Mouse (Mus musculus) hindbrain, embryonic 12.5 days (tissue): ENCODE results near the gene Flt1. TPM values are rescaled to one million over a fixed set of nuclear protein-coding genes. Genes with fewer than 3 reads are reported as not detected.

Source experiments
- ATAC-seq: fragments of 200-750 bp; cut with Nextera tagmentation; 2 replicates; pipeline ENCODE4 v1.8.0; 2017; ENCODE audit warnings: moderate TSS enrichment; ENCODE audit not compliant: low FRiP score
- H3K27ac ChIP-seq: fragments of 300-500 bp; sonication (generic); 2 replicates; pipeline ENCODE4 v1.5.1; 2016; ENCODE audit warnings: mild to moderate bottlenecking
- H3K27me3 ChIP-seq: fragments of 300-500 bp; sonication (generic); 2 replicates; pipeline ENCODE4 v1.6.1; 2016; ENCODE audit warnings: mild to moderate bottlenecking
- H3K36me3 ChIP-seq: fragments of 300-500 bp; sonication (generic); 2 replicates; pipeline ENCODE4 v1.6.1; 2016; ENCODE audit warnings: mild to moderate bottlenecking
- H3K4me1 ChIP-seq: fragments of 300-500 bp; sonication (generic); 2 replicates; pipeline ENCODE4 v1.6.1; 2016
- H3K4me2 ChIP-seq: fragments of 300-500 bp; sonication (generic); replicated peaks from 2 replicates; pipeline ENCODE4 v1.6.1; 2016; ENCODE audit warnings: mild to moderate bottlenecking
- H3K4me3 ChIP-seq: fragments of 300-500 bp; sonication (generic); 2 replicates; pipeline ENCODE4 v1.5.1; 2016; ENCODE audit warnings: mild to moderate bottlenecking
- H3K9ac ChIP-seq: fragments of 300-500 bp; sonication (generic); 2 replicates; pipeline ENCODE4 v1.6.1; 2016; ENCODE audit warnings: mild to moderate bottlenecking, moderate library complexity
- H3K9me3 ChIP-seq: fragments of 300-500 bp; sonication (generic); replicated peaks from 2 replicates; pipeline ENCODE4 v1.6.1; 2016; ENCODE audit warnings: mild to moderate bottlenecking
- WGBS: fragments of 180-500 bp; shearing (Covaris S2); methylation state at CpG from one replicate; pipeline ENCODE4 v1.1.7; 2016; 5-methylcytosine and 5-hydroxymethylcytosine counted together
- polyA plus RNA-seq: library from polyadenylated mRNA; unstranded; fragments of >200 nt; fragmentation: Nextera tagmentation; extraction: Ambion mirVana; gene quantifications from 2 replicates; pipeline ENCODE4 v1.2.1, GENCODE M21; 2016

Flt1 gene
- polyA plus RNA-seq, 1 experiment from 2014 or later: 14.6 TPM

DNA sequence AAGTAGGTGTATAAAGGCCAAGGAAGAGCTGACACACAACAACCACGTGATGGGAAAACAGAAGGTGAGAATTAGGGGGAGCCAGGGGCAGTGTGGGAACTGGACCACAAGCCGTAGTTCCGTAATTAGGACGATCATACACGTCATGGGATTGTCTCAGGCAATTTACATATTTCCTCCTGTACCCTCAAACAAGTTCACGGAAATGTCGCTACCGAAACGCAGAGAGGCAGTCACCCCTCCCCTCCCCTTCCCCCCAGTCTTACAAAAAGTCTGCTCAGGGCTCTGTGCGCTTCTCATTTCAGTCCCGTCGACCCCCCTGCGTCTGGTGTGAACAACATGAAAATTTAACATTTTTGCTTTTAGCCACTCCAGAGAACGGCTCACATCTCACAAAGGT lies 74.6 kb downstream of the Flt1 start:
- H3K36me3 ChIP-seq: no peaks in the 10 kb centered on the region
- 86% methylated on average over 14 of the region's 14 CpGs for WGBS

DNA sequence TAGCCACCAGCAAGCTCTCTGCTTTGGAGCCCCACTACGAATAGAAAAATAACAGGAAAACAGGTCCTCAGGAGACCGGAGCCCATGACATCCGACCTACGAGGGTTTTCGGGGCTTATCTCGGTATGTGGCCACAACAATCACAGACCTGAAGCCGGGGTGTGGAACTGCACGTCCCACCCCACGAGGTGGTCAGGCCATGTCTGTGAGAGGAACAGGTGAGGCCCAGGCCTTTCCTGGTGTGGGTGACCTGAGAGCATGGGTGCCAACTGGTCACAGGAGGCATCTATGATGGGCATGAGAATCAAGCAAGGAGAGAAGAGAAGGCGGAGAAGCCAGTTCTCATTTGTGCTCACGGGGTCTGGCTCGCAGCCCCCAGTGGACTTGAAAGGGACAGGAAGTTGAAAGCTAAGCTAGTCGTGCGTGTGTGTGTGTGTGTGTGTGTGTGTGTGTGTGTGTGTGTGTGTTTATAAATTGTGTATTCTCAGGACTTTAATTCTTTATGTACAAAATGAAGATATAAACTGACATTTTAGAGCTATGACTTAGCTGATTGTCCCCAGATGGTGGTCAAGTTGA lies 79.4 kb downstream of the Flt1 start:
- Histone ChIP-seq H3K9me3 (no peaks in the 10 kb centered on the region), H3K4me3 (no peak overlapping the region), H3K27ac (peak overlapping the region; percentile 23; the same call in 1 of the 2 replicates), H3K4me1 (0 out of 2 replicates have a peak, but pooled peaks cover 2% of the 10 kb centered on the region), H3K27me3 (no peaks in the 10 kb centered on the region), H3K9ac (no peak overlapping the region), H3K4me2 (no peak overlapping the region), H3K36me3 (no peaks in the 10 kb centered on the region)
- no peak for ATAC-seq
- 76% methylated on average over 14 of the region's 14 CpGs for WGBS

More for the DNA sequence above, 74.6 kb downstream of the Flt1 start:
- Histone ChIP-seq H3K4me2 (no peak overlapping the region), H3K27me3 (no peaks in the 10 kb centered on the region), H3K4me3 (no peak overlapping the region), H3K9me3 (peaks cover 4% of the 10 kb centered on the region; the same call in 1 of the 2 replicates), H3K27ac (no peak overlapping the region), H3K4me1 (0 out of 2 replicates have a peak, but pooled peaks cover 2% of the 10 kb centered on the region), H3K9ac (no peak overlapping the region)
- ATAC-seq: no peak

DNA sequence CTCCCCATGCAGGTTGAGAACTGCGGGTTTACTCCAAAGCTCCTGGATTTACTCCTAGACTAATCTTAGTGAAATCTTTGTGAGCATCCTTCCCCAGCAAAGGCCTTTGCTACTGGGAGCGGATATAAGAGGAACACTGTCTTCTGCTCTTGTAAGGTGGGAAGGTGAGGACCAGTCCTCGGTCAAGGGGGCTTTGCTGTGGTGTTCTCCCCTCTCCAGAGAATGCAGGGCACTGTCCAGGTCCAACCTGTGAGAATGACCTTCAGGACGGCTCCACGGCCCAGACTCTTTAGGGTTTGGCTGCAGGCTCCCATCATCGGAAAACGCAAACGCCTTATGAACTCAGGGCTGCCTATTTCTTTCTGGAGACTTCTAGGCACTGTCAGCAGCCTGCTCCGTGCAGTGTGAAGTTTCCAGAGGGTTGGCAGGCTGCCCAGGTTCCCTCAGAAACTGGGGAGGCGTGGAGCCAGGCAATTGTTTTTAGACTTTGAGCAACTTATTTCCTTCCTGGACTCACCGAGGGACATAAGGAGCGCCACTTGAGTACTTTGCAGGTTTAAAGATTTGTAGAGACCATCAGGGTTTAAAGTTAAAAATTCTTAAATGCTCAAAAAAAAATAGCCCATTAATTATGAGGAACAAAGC lies 80.7 kb downstream of the Flt1 start:
- no peaks in the 10 kb centered on the region for H3K27me3 ChIP-seq
- WGBS: 64% methylated on average over 12 of the region's 12 CpGs
- H3K4me2 ChIP-seq: no peak overlapping the region
- no peaks in the 10 kb centered on the region for H3K36me3 ChIP-seq
- H3K4me1 ChIP-seq: 0 out of 2 replicates have a peak, but pooled peaks cover 2% of the 10 kb centered on the region
- no peak for ATAC-seq
- H3K4me3 ChIP-seq: no peak overlapping the region
- H3K9ac ChIP-seq: no peak overlapping the region
- H3K27ac ChIP-seq: no peak overlapping the region
- no peaks in the 10 kb centered on the region for H3K9me3 ChIP-seq

DNA sequence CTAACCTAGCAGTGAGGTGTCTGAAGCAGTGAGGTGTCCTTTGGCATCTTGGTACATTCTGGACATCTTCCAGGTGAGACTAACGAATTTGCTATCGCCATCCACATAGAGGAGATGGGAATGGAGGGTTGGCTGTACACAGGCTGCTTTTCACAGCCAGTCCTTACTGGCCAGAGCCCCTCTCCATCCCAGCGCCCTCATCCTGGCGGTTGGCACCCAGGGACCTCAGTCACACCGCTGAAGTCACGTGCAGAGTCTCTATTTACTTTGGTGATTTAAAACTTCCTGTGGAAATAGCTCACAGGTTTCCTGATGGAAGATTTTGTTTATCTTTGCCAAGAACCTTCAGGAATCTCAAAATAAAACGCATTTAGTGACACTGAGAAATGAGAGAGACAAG lies 84.4 kb downstream of the Flt1 start:
- Histone ChIP-seq H3K9ac (no peak overlapping the region), H3K27me3 (no peaks in the 10 kb centered on the region), H3K4me3 (no peak overlapping the region), H3K9me3 (no peaks in the 10 kb centered on the region), H3K27ac (no peak overlapping the region), H3K4me1 (peaks cover 7% of the 10 kb centered on the region; the same call in 1 of the 2 replicates), H3K4me2 (no peak overlapping the region), H3K36me3 (no peaks in the 10 kb centered on the region)
- ATAC-seq: no peak
- WGBS: 71% methylated on average over 7 of the region's 7 CpGs

DNA sequence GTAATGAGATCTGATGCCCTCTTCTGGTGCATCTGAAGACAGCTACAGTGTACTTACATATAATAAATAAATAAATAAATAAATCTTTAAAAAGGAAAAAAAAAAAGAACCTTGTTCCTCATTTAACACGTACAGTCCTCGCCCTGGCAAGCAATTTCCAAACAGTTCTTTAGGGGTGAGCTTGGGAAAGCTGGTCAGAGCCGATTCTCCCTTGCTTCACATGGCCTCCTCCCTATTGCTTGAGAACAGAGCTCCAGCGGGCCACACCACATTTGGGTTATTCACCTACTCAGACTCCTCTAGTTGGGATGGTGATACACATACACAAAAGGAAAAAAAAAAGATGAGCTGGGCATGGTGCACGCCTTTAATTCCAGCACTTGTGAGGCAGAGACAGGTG lies 85.9 kb downstream of the Flt1 start:
- no peak overlapping the region for H3K27ac ChIP-seq
- H3K36me3 ChIP-seq: no peaks in the 10 kb centered on the region
- H3K27me3 ChIP-seq: no peaks in the 10 kb centered on the region
- H3K9ac ChIP-seq: no peak overlapping the region
- 92% methylated on average over 5 of the region's 5 CpGs for WGBS
- no peak overlapping the region for H3K4me3 ChIP-seq
- peaks cover 7% of the 10 kb centered on the region; the same call in 1 of the 2 replicates for H3K4me1 ChIP-seq
- no peak overlapping the region for H3K4me2 ChIP-seq
- ATAC-seq: no peak
- no peaks in the 10 kb centered on the region for H3K9me3 ChIP-seq

DNA sequence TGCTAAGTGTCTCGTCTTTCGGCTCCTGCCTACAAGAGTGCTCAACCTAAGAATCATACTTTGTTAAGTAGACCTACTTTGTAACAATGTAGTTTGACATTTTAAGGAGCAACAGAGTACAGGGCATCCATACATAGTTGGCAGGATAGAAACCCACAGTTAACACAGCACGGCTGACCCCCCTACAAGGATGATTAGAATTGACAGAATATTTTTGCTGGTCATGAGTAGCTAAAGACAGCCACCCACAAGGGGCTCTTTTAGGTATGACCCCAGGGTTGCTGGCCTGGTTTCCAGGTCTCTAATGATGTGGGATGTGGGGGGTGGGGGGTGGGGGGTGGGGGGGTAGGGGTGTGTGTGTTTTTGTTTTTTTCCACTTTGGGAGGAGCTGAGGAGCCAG lies 89.1 kb downstream of the Flt1 start:
- Histone ChIP-seq H3K27ac (no peak overlapping the region), H3K9me3 (no peaks in the 10 kb centered on the region), H3K27me3 (no peaks in the 10 kb centered on the region), H3K4me1 (peaks cover 7% of the 10 kb centered on the region; the same call in 1 of the 2 replicates), H3K36me3 (no peaks in the 10 kb centered on the region), H3K4me3 (no peak overlapping the region), H3K4me2 (no peak overlapping the region), H3K9ac (no peak overlapping the region)
- 83% methylated on average over 3 of the region's 3 CpGs for WGBS
- no peak for ATAC-seq

DNA sequence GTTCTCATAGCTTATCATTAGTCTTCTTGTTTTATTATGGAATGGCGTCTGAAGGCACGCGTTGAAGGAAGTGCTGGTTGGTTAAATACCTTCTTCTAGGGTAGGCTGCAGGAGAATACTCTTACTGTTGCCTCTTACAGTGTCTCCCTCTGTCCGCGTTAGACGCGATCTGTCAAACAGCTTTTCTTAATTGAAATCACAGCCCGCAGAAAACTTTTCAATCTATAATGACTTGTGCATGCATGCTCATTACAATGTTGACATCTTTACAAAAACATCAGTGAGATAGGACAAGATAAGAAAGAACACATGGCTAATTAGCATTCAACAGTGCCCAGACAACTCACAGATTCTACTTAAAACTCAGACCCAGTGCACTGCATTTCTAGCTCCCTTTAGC lies 89.9 kb downstream of the Flt1 start:
- Histone ChIP-seq H3K27ac (no peak overlapping the region), H3K4me2 (no peak overlapping the region), H3K9me3 (no peaks in the 10 kb centered on the region), H3K9ac (no peak overlapping the region), H3K4me1 (peaks cover 7% of the 10 kb centered on the region; the same call in 1 of the 2 replicates), H3K4me3 (no peak overlapping the region), H3K27me3 (no peaks in the 10 kb centered on the region), H3K36me3 (no peaks in the 10 kb centered on the region)
- ATAC-seq: no peak
- WGBS: 71% methylated on average over 8 of the region's 8 CpGs

DNA sequence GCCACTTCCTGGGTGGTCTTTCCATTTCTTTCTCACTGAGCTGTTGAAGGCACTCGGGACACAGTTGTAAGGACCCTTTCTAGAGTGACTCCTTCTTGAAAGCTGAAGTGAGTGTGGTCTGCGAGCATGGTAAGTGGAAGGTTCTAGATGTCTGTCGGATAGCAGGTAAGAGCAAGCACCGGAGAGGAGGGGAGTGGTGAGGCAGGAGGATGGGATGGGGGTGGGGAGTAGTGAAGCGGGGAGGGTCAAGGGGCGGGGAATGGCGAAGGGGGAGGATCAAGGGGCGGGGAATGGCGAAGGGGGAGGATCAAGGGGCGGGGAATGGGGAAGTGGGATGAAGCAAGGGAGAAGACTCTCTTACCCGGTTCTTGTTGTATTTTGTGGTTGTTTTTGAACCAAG lies 91.8 kb downstream of the Flt1 start:
- Histone ChIP-seq H3K27ac (no peak overlapping the region), H3K9me3 (no peaks in the 10 kb centered on the region), H3K4me3 (no peak overlapping the region), H3K27me3 (no peaks in the 10 kb centered on the region; the same call in 1 of the 2 replicates), H3K36me3 (no peaks in the 10 kb centered on the region), H3K9ac (no peak overlapping the region), H3K4me2 (peak overlapping the region; percentile 18; the same call in 1 of the 2 replicates), H3K4me1 (peaks cover 7% of the 10 kb centered on the region; the same call in 1 of the 2 replicates)
- WGBS: 32% methylated on average over 11 of the region's 11 CpGs
- no peak for ATAC-seq

DNA sequence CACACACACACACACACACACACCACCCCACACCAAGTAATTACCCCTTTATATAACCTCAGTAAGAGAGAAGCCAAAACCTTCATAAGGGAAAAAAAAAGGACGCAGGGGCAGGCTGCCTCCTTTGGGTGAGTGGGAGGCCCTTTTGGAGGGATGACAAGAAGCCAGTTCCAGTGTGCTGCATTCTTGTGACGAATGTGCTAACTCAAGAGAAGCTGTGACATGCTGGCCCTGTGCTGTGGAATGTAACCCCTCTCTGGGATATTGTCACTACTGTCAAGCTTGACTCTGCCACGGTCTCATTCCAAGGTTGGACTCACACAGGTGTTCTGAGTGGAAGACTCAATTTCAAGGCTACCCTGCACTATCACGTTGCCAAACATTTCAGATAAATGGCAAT lies 93.1 kb downstream of the Flt1 start:
- ATAC-seq: no peak
- Histone ChIP-seq H3K36me3 (no peaks in the 10 kb centered on the region), H3K4me1 (peaks cover 7% of the 10 kb centered on the region; the same call in 1 of the 2 replicates), H3K9ac (no peak overlapping the region), H3K4me2 (no peak overlapping the region), H3K4me3 (no peak overlapping the region), H3K9me3 (no peaks in the 10 kb centered on the region), H3K27me3 (no peaks in the 10 kb centered on the region; the same call in 1 of the 2 replicates), H3K27ac (no peak overlapping the region)
- WGBS: 81% methylated on average over 4 of the region's 4 CpGs

DNA sequence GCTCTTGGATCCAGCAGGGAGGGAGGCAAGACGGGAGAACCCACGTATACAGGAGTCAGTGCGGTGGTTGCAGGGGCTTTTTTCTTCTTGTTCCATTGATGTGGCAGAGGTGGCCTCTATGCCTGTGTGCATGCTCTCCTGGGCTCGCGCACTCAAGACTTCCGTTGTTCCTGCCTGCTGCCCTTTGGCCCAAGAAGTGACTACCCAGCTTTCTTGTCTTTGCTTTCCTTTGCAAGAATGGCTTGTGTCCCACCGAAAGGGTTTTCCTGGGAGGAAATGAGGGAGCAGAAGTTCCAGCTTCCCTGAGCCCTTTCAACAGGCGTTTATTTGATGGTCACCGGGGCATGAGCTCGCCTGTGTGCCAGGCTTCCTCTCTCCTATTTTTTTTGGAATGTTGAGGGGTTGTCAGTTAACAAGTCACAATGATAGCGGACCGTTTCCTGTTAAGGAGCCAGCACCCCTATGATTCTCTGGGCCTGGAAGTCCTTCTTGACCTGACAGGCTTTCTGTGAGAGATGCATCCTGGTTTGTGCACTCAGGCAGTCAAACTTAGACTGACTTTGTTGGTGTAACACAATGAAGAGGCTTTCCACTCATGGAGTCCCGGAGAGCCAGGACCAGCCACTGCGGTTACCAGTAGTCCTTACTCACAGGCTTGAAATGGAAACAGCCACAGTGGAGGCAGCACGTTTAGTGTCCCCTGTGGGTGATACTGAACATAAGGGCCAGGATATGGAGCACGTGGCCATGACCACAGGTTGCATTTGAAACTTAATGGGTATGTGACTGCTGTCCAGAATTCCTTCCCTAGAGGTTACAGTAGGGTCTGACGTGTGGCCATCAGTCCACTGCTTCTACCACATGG lies 95.2 kb downstream of the Flt1 start:
- no peak overlapping the region for H3K9ac ChIP-seq
- no peak overlapping the region for H3K4me3 ChIP-seq
- H3K4me1 ChIP-seq: 0 out of 2 replicates have a peak, but pooled peaks cover 2% of the 10 kb centered on the region
- 87% methylated on average over 17 of the region's 17 CpGs for WGBS
- H3K27ac ChIP-seq: no peak overlapping the region
- no peaks in the 10 kb centered on the region for H3K36me3 ChIP-seq
- no peak for ATAC-seq
- no peaks in the 10 kb centered on the region for H3K9me3 ChIP-seq
- H3K27me3 ChIP-seq: no peaks in the 10 kb centered on the region; the same call in 1 of the 2 replicates
- no peak overlapping the region for H3K4me2 ChIP-seq

DNA sequence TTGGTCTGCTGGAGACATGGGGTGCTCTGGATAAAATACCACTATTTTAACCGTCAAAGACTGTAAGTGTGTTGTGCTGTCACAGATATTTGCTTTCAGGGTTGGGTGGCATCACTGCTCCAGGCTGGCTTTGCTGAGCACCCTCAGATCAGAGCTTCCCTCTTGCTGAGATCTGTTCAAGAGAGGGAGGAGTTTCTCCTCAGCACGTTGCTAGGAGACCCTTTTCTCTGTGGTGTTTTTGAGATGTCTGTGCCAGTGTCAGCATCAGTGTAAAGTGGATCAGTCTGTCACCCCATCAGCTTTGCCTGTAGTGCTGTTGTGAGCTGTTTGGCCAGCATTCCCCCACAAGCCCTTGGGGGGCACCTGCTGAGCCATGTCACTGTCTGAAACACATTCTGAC lies 98.9 kb downstream of the Flt1 start:
- no peak overlapping the region for H3K27ac ChIP-seq
- no peak overlapping the region for H3K9ac ChIP-seq
- no peaks in the 10 kb centered on the region for H3K4me1 ChIP-seq
- no peak overlapping the region for H3K4me2 ChIP-seq
- no peak overlapping the region for H3K4me3 ChIP-seq
- no peaks in the 10 kb centered on the region for H3K36me3 ChIP-seq
- 56% methylated on average over 2 of the region's 2 CpGs for WGBS
- H3K9me3 ChIP-seq: 0 out of 2 replicates have a peak, but pooled peaks cover 4% of the 10 kb centered on the region
- ATAC-seq: 0 out of 2 replicates have a peak, but pooled peaks have one; percentile 8
- H3K27me3 ChIP-seq: no peaks in the 10 kb centered on the region; the same call in 1 of the 2 replicates

DNA sequence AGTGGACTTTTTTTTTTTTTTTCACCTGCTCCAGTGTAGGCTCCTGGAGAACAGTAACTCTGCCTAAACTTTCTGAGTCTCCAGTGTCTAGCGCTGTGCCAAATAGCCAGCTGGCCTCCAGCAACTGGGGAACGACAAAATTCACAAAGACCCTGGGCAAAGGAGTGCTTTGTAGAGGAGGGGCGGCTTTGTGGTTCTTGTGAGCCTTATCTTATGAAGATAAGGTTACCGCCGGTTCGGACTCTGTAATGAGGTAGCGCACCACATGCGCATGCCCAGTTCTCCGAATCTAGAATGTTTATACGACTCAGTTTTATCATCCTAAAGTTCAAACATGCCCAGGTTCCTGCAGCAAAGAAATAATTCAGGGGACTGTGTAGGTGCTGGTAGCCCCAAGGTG lies 102.1 kb downstream of the Flt1 start:
- Histone ChIP-seq H3K4me2 (no peak overlapping the region), H3K36me3 (no peaks in the 10 kb centered on the region), H3K9me3 (0 out of 2 replicates have a peak, but pooled peaks cover 4% of the 10 kb centered on the region), H3K4me1 (peaks cover 3% of the 10 kb centered on the region), H3K9ac (no peak overlapping the region), H3K27ac (no peak overlapping the region), H3K4me3 (no peak overlapping the region), H3K27me3 (no peaks in the 10 kb centered on the region)
- no peak for ATAC-seq
- 88% methylated on average over 10 of the region's 10 CpGs for WGBS
